Mouse (Mus musculus) gastrocnemius, postnatal 36 days (tissue): ENCODE data around the gene Bax. TPM values are rescaled to one million over a fixed set of nuclear protein-coding genes. Genes with fewer than 3 reads are reported as not detected.

ENCODE experiments used
- DNase-seq, 2 experiments: peaks; one replicate each; pipeline ENCODE4 v3.0.0; 2022
- intact Hi-C: fragments of 180-260 bp; cut with DNase I; formaldehyde crosslinking; loops from one replicate; pipeline ENCODE4 v1.15.1; 2025
- microRNA-seq, 2 experiments: library from miRNA; unstranded; fragments of <30 nt; microRNA quantifications; one replicate each; pipeline ENCODE4 v1.2.0; 2021
- total RNA-seq, 2 experiments: library from RNA; stranded (reverse); gene quantifications; 2 replicates each; pipeline ENCODE4 v1.2.3; 2021

Gene Bax
- total RNA-seq, 2 experiments from 2014 or later, result 13.8 to 14.6 TPM

- no peak for DNase-seq
- intact Hi-C loops, result no loop called here
These were observed 40.1 kb downstream of the Bax start for GRCm38 (mm10) chr7:45426556-45426955.

GRCm38 (mm10) chr7:45421194-45421593, 45.5 kb downstream of the Bax start:
- intact Hi-C loops, result no loop called here

GRCm38 (mm10) chr7:45420615-45420919, 46.1 kb downstream of the Bax start, which contains the start of gene Lhb:
Lhb (plus strand) TSS chr7:45420820.
- intact Hi-C loops, result no loop called here
- no peak for DNase-seq

More at GRCm38 (mm10) chr7:45421194-45421593, 45.5 kb downstream of the Bax start:
- no peak for DNase-seq

- DNase-seq, result no peak
- intact Hi-C loops, result no loop called here
These were observed 46.7 kb downstream of the Bax start for GRCm38 (mm10) chr7:45419859-45420614.

GRCm38 (mm10) chr7:45417962-45418492, 48.7 kb downstream of the Bax start:
- no peak for DNase-seq

GRCm38 (mm10) chr7:45415636-45416035, 51.1 kb downstream of the Bax start:
- DNase-seq, result no peak
- intact Hi-C loops, result no loop called here

More at GRCm38 (mm10) chr7:45417962-45418492, 48.7 kb downstream of the Bax start:
- intact Hi-C loops, result no loop called here

GRCm38 (mm10) chr7:45414740-45415224, 51.9 kb downstream of the Bax start:
- no peak for DNase-seq
- intact Hi-C loops, result no loop called here

GRCm38 (mm10) chr7:45413864-45414739, 52.6 kb downstream of the Bax start:
- DNase-seq, result no peak
- intact Hi-C loops, result no loop called here

- intact Hi-C loops, result no loop called here
- no peak for DNase-seq
These were observed 53.4 kb downstream of the Bax start, which contains the start of gene Ntf5 for GRCm38 (mm10) chr7:45413113-45413863. Ntf5 (plus strand) TSS chr7:45413695.

- DNase-seq, result peak in 1 of 2 experiments; percentile 40
- intact Hi-C loops, result no loop called here
These were observed 54.3 kb downstream of the Bax start for GRCm38 (mm10) chr7:45412421-45412820.

Small RNA genes lying within 50 kb of the gene (microRNA-seq; reads per million reads assigned to microRNA genes)
- 0 to 0.36 reads per million in 2 experiments for gene Gm22133

Other genes with a start within 250 kb of the Bax start
- 1 to 10 TPM in 1 of 2 experiments, under 1 TPM in 1; 0.79 to 1.5 TPM for gene Cd37, start 227.8 kb downstream of the Bax start, total RNA-seq
- not detected for gene Slc6a16, start 225.8 kb downstream of the Bax start, total RNA-seq
- gene Slc6a21, start 189.4 kb downstream of the Bax start, total RNA-seq, result not detected
- gene Trpm4, start 133.1 kb downstream of the Bax start, total RNA-seq, result 10 to 100 TPM; 20.1 to 20.7 TPM
- gene Hrc, start 131.6 kb downstream of the Bax start, total RNA-seq, result 100 to 1,000 TPM; 818 to 890 TPM
- under 1 TPM; 0.07 to 0.08 TPM for gene Ppfia3, start 99.9 kb downstream of the Bax start, total RNA-seq
- not detected for gene Lin7b, start 96.3 kb downstream of the Bax start, total RNA-seq
- gene Snrnp70, start 71.2 kb downstream of the Bax start, total RNA-seq, result 10 to 100 TPM; 70.2 to 84.1 TPM
- 10 to 100 TPM; 78.3 to 85.9 TPM for gene Kcna7, start 61.2 kb downstream of the Bax start, total RNA-seq
- 1 to 10 TPM; 3.4 to 5.5 TPM for gene Ntf5, start 53.2 kb downstream of the Bax start, total RNA-seq
- gene Lhb, start 46.1 kb downstream of the Bax start, total RNA-seq, result under 1 TPM; 0.54 to 0.67 TPM
- gene Gys1, start 32.1 kb downstream of the Bax start, total RNA-seq, result 100 to 1,000 TPM; 275 to 279 TPM
- 10 to 100 TPM; 22.1 to 23.0 TPM for gene Ruvbl2, start 28.8 kb downstream of the Bax start, total RNA-seq
- gene Ftl1, start 7.0 kb downstream of the Bax start, total RNA-seq, result 100 to 1,000 TPM; 132 to 146 TPM
- gene Tulp2, start 15.0 kb upstream of the Bax start, total RNA-seq, result under 1 TPM in 1 of 2 experiments, not detected in 1; 0.39 TPM
- gene Gm45808, start 19.9 kb upstream of the Bax start, total RNA-seq, result 1 to 10 TPM; 6.1 to 6.6 TPM
- 10 to 100 TPM; 11.4 to 12.8 TPM for gene Dhdh, start 21.9 kb upstream of the Bax start, total RNA-seq
- 10 to 100 TPM; 48.6 to 65.4 TPM for gene Nucb1, start 43.5 kb upstream of the Bax start, total RNA-seq
- gene Ppp1r15a, start 59.4 kb upstream of the Bax start, total RNA-seq, result 10 to 100 TPM; 22.9 to 25.3 TPM
- gene Plekha4, start 59.4 kb upstream of the Bax start, total RNA-seq, result 1 to 10 TPM; 3.0 to 4.8 TPM
- 1 to 10 TPM; 1.9 to 2.8 TPM for gene Hsd17b14, start 88.0 kb upstream of the Bax start, total RNA-seq
- 10 to 100 TPM; 55.7 to 86.8 TPM for gene Bcat2, start 103.3 kb upstream of the Bax start, total RNA-seq
- not detected for gene Fgf21, start 148.6 kb upstream of the Bax start, total RNA-seq
- not detected for gene Fut1, start 150.4 kb upstream of the Bax start, total RNA-seq
- gene Izumo1, start 154.9 kb upstream of the Bax start, total RNA-seq, result not detected
- gene Rasip1, start 160.6 kb upstream of the Bax start, total RNA-seq, result 1 to 10 TPM; 6.9 to 7.0 TPM
- 10 to 100 TPM; 45.7 to 49.7 TPM for gene Mamstr, start 173.1 kb upstream of the Bax start, total RNA-seq
- 1 to 10 TPM in 1 of 2 experiments, under 1 TPM in 1; 0.51 to 1.2 TPM for gene Fut2, start 199.5 kb upstream of the Bax start, total RNA-seq
- under 1 TPM; 0.52 to 0.69 TPM for gene Ntn5, start 217.1 kb upstream of the Bax start, total RNA-seq
- under 1 TPM; 0.12 to 0.26 TPM for gene Sec1, start 227.5 kb upstream of the Bax start, total RNA-seq
- 1 to 10 TPM; 7.7 to 9.5 TPM for gene Car11, start 232.9 kb upstream of the Bax start, total RNA-seq
- 100 to 1,000 TPM in 1 of 2 experiments, 10 to 100 TPM in 1; 52.8 to 118 TPM for gene Dbp, start 238.2 kb upstream of the Bax start, total RNA-seq
- gene Rpl18, start 248.6 kb upstream of the Bax start, total RNA-seq, result 100 to 1,000 TPM; 396 to 453 TPM